Mouse (Mus musculus): ENCODE data around the gene Klc2. TPM values are rescaled to one million over a fixed set of nuclear protein-coding genes. Genes with fewer than 3 reads are reported as not detected.

Klc2 gene
- 56.4 and 62.5 TPM in 2 replicates for polyA plus RNA-seq (2012; ENCODE audit: low replicate concordance)

GRCm38 (mm10) chr19:5118384-5118698 is at the start of gene Klc2:
Gene Klc2 (minus strand): TSS chr19:5118560.

DNA sequence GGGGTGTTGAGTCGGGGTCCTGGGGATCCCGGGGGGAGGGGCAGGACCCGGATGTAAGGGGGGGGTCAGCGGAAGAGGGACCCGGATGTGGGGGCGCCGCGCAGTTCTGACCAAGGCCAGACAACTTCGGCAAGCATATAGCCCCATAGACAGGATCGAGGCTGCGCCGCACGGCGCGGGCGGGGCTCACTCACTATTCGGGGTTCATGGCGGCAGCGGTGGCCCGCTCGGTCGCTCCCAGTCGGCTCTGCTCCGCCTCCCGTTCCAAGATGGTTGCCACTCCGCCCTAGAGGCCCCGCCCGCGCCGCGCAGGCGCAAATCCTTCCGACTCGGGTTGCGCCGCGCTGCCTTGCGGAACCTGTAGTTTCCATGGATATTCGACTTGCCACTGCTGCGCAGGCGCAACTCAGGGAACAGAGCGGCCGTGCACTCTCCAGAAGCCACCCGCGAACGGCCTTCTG is 11.6 kb downstream of the Klc2 start, which contains the start of gene Rab1b:
TSS of gene Rab1b (minus strand) at position 342 of the 461 bp plus-strand sequence.

DNA sequence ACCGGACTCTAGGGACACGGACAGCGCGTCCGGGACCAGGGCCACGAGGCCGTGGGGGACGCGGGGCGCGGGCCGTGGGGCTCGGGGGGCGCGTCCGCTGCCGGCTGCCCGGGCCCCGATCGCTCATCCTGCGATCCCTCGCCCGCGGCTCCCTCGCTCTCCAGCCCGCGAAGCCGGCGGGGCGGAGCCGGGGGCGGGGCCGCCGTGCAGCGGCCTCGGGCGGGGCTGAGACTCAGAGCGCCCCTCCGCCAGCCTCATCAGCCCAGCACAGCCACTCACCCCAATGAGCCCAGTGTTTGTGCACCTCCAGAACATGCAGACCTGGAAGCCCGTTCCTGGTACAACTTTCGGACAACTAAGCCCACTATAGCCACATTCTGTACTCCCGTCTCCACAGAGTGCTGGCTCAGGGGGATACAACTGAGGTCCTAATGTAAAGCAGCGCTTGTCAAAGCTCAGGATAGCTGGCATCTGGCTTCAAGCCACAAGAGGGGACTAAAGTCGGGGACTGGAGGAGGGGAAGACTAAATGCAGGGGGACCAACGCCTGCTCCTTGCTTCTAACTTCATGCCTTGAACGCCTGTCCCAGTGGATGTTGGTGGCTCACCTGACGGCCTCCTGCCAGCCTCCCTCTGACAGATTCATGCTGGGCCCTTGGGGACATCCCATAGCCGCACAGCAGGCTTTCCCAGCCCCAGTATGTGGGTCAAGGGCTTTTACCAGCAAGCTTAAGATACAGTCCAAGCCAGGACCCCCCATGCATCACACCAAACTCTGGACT is 19.8 kb downstream of the Klc2 start, which contains the start of gene Cnih2:
TSS of gene Cnih2 (minus strand) at position 159 of the 781 bp plus-strand sequence.

GRCm38 (mm10) chr19:5087884-5088728 is 30.3 kb downstream of the Klc2 start, which contains the start of gene Yif1a:
Gene Yif1a (plus strand): TSS chr19:5088538.

DNA sequence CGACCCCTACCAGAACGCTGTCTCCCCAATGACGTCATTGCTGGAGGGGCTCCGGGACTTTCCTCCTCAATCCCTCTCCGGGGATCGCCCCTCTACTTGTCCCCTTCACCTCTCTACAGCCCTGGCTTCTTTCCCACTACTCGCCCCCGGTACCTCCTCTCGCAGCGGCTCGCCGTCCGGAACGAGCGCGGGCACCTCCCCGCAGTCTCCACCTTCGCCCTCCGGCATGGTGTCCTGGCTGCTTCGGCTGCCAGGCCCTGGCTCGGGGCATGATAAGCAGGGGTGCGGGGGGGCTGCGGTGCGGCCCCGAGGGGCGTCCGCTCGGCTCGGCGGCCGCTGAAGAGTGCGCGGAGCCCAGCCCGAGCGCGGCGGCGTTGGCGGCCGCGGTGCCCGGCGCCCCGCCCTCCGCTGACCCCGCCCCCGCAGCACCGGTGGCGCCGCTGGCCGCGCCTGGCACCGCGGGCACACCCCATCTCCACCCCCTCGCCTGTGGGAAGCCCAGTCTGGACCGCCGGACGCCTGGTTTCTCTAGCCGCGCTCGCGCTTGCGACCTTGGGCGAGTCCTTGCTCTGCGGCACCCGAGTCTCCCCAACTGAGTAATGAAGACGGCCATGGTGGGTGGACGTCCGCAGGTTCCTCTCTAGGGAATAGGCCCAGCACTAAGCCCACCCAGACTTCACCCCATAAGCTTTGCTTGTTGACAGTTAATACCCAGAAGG is 33.1 kb downstream of the Klc2 start, which contains the start of gene Tmem151a:
TSS of gene Tmem151a (minus strand) at position 387 of the 719 bp plus-strand sequence.

DNA sequence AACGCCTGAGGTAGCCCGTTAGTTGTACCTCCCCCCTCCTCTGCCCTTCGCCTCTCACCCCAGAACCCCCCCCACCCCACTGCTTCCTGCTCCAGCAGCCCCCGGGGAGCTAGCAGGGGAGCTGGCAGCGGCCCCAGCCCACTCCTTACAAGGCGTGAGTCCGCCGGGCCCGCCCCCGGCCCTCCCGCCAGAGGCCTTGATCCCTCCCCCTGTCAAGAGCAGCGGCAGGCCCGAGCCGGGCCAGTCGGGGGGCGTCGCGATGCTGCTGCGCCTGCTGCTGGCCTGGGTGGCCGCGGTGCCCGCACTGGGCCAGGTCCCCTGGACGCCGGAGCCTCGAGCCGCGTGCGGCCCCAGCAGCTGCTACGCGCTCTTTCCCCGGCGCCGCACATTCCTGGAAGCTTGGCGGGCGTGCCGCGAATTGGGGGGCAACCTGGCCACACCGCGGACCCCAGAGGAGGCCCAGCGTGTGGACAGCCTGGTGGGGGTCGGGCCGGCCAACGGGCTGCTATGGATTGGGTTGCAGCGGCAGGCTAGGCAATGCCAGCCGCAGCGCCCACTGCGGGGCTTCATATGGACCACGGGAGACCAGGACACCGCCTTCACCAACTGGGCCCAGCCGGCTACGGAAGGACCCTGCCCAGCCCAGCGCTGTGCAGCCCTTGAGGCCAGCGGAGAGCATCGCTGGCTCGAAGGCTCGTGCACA is 50.3 kb downstream of the Klc2 start, which contains the start of gene Cd248:
TSS of gene Cd248 (plus strand) at position 212 of the 703 bp plus-strand sequence.

Other genes with a start within 250 kb of the Klc2 start
- gene Actn3, start 240.7 kb downstream of the Klc2 start, polyA plus RNA-seq (2012; ENCODE audit: low replicate concordance) = 0.22 and 0.38 TPM in 2 replicates
- gene Zdhhc24, start 239.9 kb downstream of the Klc2 start, polyA plus RNA-seq (2012; ENCODE audit: low replicate concordance) = 4.0 and 5.5 TPM in 2 replicates
- 2.5 and 3.9 TPM in 2 replicates for gene Bbs1, start 211.9 kb downstream of the Klc2 start, polyA plus RNA-seq (2012; ENCODE audit: low replicate concordance)
- gene Dpp3, start 190.3 kb downstream of the Klc2 start, polyA plus RNA-seq (2012; ENCODE audit: low replicate concordance) = 53.2 and 59.1 TPM in 2 replicates
- 0.70 and 1.6 TPM in 2 replicates for gene Peli3, start 175.4 kb downstream of the Klc2 start, polyA plus RNA-seq (2012; ENCODE audit: low replicate concordance)
- gene Mrpl11, start 156.4 kb downstream of the Klc2 start, polyA plus RNA-seq (2012; ENCODE audit: low replicate concordance) = 32.1 and 50.4 TPM in 2 replicates
- 0.58 and 2.6 TPM in 2 replicates for gene Npas4, start 128.2 kb downstream of the Klc2 start, polyA plus RNA-seq (2012; ENCODE audit: low replicate concordance)
- 2.2 and 2.4 TPM in 2 replicates for gene Slc29a2, start 94.7 kb downstream of the Klc2 start, polyA plus RNA-seq (2012; ENCODE audit: low replicate concordance)
- gene B4gat1, start 79.7 kb downstream of the Klc2 start, polyA plus RNA-seq (2012; ENCODE audit: low replicate concordance) = 6.8 and 7.5 TPM in 2 replicates
- 0.27 and 1.1 TPM in 2 replicates for gene AC124502.3, start 79.7 kb downstream of the Klc2 start, polyA plus RNA-seq (2012; ENCODE audit: low replicate concordance)
- gene Brms1, start 77.2 kb downstream of the Klc2 start, polyA plus RNA-seq (2012; ENCODE audit: low replicate concordance) = 43.8 and 84.2 TPM in 2 replicates
- 2.1 and 4.0 TPM in 2 replicates for gene Rin1, start 68.1 kb downstream of the Klc2 start, polyA plus RNA-seq (2012; ENCODE audit: low replicate concordance)
- 0.21 and 1.8 TPM in 2 replicates for gene Cd248, start 50.5 kb downstream of the Klc2 start, polyA plus RNA-seq (2012; ENCODE audit: low replicate concordance)
- gene Tmem151a, start 33.0 kb downstream of the Klc2 start, polyA plus RNA-seq (2012; ENCODE audit: low replicate concordance) = 1.0 and 1.3 TPM in 2 replicates
- 10.9 and 21.1 TPM in 2 replicates for gene Yif1a, start 30.0 kb downstream of the Klc2 start, polyA plus RNA-seq (2012; ENCODE audit: low replicate concordance)
- gene Cnih2, start 20.0 kb downstream of the Klc2 start, polyA plus RNA-seq (2012; ENCODE audit: low replicate concordance) = 1.5 and 5.0 TPM in 2 replicates
- gene Rab1b, start 11.5 kb downstream of the Klc2 start, polyA plus RNA-seq (2012; ENCODE audit: low replicate concordance) = 262 and 428 TPM in 2 replicates
- 58.7 and 139 TPM in 2 replicates for gene Pacs1, start 154.6 kb upstream of the Klc2 start, polyA plus RNA-seq (2012; ENCODE audit: low replicate concordance)
- 305 and 456 TPM in 2 replicates for gene Sf3b2, start 176.9 kb upstream of the Klc2 start, polyA plus RNA-seq (2012; ENCODE audit: low replicate concordance)
- gene Gal3st3, start 179.8 kb upstream of the Klc2 start, polyA plus RNA-seq (2012; ENCODE audit: low replicate concordance) = not detected in 2 replicates
- gene Catsper1, start 217.2 kb upstream of the Klc2 start, polyA plus RNA-seq (2012; ENCODE audit: low replicate concordance) = not detected in 2 replicates
- 0.84 TPM in 1 of 2 replicates, not detected in the other for gene Cst6, start 231.0 kb upstream of the Klc2 start, polyA plus RNA-seq (2012; ENCODE audit: low replicate concordance)
- 22.5 and 33.0 TPM in 2 replicates for gene Eif1ad, start 248.2 kb upstream of the Klc2 start, polyA plus RNA-seq (2012; ENCODE audit: low replicate concordance)
- gene Banf1, start 248.6 kb upstream of the Klc2 start, polyA plus RNA-seq (2012; ENCODE audit: low replicate concordance) = 60.4 and 65.3 TPM in 2 replicates